Mouse (Mus musculus): ENCODE measurements around the gene Cxcl13.

DNA sequence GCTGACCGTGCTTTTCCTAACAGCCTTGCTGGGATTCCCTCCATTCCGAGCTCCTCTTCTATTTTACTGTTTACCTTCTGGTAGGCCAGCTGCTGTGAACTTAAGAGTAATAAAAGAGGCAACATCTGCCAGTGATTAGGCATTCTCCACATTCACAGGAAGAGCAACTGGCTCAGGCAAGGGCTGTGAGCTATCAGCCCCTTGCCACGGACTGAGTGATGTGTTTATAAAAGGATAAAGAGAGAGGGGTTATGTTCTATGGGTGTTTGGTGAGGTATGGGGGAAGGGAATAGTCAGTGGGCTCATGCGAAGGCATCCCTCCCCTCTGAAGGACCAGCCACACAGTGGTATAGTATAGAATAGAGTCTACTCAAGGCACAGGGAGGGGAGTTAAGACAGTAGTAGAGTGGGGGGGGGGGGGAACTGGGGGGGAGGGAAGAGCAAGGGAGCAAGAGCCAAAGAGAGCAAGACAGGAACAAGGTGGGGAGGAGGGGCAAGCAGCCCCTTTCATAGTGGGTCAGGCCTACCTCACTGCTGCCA is 16.0 kb upstream of the Cxcl13 start:
- no peak for TF ChIP-seq GATA1 (IDR thresholded peaks at IDR 0.05; ENCODE audit: low read length)
- no peak for TF ChIP-seq TAL1 (IDR thresholded peaks at IDR 0.05; ENCODE audit: low read length)
